Mouse (Mus musculus) frontal cortex, postnatal 36 days (tissue): ENCODE measurements at regions not wholly inside any gene's neighbourhood (a gene's known extent, or its start where the extent isn't known, plus 50 kb on each side); places are given as distances from the start of the nearest gene placed in this dataset.
A peak's percentile ranks its signal among the peaks of the same experiment; 100 is the strongest.
"Not testable (repeated sequence)": the region's sequence is repeated elsewhere in the genome, so short reads cannot be mapped to it uniquely, and the experiment has no call there.

Source experiments
- DNase-seq, 2 experiments: peaks; one replicate each; pipeline ENCODE4 v3.0.0; 2022; ENCODE audit warnings: low spot score in 2 of 2

DNA sequence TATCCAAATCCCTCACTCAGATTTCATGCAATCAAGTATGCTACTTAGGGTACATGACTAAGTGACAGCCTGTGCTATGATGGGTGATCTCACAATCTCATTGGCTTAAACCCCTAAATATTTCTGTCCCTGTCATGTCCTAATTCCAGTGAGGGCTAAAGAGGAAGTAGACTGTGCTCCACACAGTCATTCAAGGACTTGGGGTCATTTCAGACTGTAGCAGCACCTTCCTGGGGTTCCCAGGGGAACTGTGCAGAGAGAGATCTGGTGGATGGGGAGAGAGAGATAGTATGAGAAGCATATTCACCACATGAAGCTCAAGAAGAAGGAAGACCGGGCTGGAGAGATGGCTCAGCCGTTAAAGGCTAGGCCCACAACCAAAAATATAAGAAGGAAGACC is 100.7 kb downstream of the H2al2a start:
- no peak for DNase-seq

DNA sequence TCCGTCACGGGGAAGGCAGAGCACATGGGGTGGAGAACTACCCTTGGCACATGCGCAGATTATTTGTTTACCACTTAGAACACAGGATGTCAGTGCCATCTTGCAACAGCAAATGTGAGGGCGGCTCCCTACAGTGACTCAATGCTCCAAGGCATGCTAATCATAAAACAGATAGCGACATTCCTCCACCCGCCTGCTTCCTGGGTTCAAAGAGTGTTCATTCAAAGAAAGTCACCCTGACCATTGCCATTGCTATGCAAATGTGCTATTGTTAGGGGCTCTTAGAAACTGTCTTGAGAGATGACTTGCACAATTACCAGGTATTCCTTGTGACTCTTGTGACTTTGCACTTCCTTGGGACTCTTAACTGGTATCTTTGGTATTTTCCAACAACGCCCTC is 104.1 kb downstream of the H2al2a start:
- DNase-seq, result not testable (repeated sequence)

DNA sequence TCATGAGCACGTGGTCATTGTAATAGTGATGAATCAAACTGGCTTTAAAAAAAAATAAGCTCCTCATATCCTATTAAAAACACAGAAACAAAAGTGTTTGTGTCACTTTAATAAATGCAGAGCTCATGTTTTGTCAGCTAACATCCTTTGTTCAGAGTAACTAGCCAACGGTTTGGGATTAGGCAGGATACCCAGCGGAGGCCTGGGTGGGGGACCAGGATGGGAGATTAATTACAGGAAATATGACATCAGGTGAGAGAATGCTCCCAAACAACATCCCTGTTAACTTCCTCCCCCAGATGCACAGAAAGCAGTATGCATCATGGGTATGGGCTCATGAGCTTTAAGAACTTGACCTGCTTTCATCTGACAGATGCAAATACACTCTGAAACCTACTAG is 109.1 kb downstream of the H2al2a start:
- no peak for DNase-seq

DNA sequence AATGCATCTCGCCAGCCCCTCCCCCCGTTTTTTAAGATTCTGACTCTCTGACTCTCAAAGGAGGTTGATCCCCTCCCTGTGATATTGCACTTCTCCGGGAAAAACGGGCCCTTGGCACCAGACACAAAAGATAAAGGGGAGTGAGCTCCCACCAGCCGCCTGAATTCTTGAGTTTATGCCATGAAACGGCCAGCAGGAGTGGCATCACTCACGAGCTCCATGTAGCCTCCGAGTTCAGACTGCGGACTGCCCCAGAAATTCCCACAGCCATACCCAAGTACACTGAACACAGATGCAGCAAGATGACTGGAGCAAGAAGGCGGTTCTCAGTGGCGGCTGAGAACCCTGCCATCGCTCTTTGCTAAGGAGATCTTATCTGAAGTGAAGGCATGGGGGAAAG is 114.4 kb downstream of the H2al2a start:
- no peak for DNase-seq

DNA sequence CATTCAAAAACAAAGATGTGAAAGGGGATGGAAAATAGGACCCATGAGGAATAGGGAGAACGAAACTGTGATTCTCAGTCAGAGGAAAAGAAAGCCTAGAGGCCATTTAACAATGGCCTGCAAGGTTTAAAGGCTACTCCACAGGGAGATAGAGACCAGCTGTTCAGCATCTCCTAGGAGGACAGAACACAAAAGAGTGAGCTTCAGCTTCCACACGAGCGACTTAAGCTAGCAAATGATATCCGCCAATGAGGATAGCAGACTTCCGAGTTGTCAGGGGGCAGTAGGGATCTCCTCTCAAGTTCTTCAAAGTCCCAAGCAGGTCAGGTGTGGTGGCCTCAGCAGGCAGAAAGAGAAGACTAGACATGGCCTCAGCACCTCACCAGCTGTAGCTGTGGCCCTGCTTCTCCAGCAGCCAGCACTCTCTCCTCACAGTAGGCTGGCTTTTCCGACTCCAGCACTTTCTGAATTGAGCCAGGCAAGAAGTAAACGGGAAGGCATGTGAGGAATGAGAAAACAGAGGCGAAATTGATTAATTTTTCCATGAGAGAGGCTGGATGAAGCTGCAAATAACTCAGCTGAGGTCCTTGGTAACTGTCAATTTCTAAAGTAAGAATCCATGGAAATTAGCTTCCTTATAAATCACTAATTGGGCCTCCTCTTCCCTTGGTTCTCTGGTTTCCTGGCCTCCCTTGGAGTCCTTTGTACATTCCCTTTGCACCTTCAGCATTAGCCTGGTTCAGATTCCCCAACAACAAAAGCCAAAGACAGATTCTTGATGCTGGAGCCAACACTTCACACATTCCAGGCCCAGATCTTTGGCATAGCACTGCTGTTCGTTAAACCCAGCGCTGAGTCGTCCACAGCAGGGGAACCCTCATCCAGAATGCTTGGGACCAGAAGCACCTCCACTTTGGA is 115.7 kb downstream of the H2al2a start:
- no peak for DNase-seq

DNA sequence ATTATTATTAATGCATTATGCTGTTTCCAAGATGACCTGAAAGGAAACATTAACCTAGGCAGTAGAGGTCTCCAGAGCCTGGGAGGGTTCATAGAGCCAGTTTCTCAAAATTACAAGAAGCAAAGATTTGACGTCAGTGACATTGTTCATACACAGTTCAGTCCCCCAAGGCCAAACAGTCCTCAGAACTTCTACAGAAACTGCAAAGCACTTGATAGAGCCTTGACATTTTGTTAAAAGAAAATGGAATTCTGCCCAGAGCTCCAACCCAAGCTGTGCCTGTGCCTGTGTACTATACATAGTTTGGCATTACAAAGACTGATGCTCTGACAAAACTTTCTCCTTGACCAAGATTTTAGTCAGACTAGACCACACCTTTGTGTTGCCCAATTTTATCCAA is 118.9 kb downstream of the H2al2a start:
- DNase-seq, result no peak

DNA sequence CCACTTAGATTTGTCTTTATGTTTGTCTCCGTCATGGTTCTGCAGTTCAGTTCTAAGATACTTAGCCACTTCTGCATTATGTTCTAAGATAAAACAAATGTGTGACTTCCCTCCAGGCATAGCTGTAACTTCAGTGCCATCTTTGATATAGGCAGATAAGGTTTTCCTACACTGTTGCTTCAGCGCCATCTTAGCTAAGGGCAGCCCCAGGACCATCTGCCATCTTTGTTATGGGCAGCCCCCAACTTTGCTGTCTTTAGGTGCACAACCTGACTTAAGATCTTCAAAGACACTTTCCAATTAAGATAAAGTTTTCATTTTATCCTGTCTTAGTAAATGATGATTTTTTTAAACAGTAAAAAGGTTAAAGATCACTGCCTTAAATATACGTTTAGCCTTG is 119.8 kb downstream of the H2al2a start:
- DNase-seq, result no peak

DNA sequence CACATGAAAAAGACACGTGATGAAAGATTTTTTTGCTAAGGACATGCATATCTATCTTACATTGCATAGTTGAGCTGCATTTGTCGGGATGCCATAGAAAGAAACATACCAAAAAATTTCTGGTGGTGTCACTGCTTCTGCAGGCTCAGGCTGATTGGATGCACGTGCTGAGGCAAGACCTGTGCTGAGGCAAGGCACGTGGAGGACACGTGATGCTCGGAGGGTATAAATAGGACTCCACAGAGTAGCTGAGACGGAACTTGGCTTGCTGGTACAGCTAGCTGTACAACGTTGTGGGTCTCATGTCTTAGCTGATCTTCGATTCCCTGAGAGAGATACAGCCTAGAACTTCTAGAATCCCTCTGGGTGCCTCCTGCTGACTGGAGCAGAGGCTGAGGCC is 120.6 kb downstream of the H2al2a start:
- no peak for DNase-seq

DNA sequence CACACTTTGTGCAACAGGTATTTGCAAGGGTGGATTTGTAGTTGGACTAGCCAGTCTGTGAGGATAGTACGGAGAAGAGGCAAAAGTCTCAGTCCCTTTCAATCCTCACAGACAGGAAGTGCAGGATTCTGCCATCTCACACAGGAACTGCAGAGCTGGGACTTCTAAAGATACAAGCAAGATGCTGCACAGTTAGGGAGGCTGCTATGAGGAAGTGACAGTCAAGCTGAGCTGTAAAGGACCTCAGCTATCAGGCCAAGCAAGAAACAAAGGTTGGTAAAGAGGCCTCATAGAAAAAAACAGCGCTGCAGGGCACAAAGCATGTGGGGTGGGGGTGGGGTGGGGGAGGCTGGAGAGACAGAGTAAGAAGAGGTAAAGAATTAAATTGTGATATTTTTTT is 126.2 kb downstream of the H2al2a start:
- no peak for DNase-seq

DNA sequence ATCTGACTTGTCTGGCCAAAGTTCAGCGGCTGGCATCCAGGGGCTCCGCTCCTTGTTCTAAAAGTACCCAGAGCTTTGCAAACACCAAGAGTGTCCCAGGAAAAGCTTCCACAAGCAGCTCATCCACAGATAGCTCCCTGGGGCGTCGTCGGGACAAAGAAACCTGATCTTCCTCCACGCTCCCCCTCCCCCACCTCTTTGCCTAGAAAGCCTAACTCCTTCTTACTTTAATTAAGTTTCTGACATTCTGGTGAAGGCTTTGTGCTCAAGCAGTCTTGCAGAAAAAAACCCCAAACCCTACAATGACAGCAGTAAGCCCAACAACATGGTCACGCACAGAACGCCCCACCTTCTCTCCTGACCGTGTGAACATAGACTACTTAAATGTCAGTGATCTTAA is 128.6 kb downstream of the H2al2a start:
- no peak for DNase-seq

DNA sequence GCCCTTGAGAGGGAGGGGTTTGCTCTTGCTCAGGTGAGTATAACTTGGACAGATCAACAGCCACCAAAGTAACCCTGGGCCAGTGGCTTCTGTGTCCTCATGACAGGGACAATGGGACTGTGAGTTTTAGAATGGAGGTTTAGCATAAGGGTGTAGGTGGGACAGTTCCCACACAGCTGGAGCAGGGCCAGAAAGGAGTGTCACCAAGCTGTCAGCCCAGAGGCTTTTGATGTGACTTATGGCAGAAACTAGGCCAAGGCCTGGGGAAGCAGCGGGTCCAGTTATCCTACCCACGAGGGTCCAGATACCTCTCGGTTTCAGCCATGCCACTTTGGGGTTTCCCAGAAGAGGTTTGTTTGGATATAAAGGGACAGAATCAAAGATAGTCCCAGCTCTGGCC is 129.4 kb downstream of the H2al2a start:
- peak in 1 of 2 experiments; percentile 11 for DNase-seq

DNA sequence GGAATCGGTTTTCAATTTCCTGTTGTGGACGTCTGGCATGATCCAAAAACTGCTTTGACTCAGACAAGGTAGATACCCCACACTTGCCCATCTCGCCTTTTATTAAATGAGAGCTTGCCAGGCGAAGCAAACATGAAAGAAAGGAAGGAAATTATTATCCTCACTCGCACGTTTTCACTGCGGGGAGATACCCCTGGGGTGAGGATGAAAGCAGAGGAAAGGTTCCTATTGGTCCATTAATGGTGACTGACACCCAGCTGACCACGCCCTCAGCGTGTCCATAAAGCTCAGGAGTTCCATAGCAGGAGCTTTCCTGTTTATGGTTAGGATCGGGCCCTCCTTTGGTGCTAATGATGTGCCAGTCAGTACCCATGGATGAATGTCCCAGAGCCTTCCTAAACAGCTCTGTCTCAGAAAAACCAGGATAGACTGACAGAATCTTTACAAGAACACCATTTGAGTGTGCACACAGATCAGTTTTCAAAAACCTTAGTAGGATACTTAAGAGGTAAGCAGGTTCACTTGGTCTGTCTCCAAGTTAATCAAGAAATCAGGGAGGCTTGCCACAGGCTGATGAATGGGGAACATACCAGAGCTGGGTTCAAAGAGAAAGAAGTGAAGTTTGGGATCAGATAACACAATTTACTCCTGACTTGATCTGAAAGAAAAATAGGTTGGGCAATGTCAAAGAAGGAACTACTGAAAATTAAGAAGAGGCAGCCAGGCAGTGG is 130.7 kb upstream of the Nebl start:
- DNase-seq, result no peak

DNA sequence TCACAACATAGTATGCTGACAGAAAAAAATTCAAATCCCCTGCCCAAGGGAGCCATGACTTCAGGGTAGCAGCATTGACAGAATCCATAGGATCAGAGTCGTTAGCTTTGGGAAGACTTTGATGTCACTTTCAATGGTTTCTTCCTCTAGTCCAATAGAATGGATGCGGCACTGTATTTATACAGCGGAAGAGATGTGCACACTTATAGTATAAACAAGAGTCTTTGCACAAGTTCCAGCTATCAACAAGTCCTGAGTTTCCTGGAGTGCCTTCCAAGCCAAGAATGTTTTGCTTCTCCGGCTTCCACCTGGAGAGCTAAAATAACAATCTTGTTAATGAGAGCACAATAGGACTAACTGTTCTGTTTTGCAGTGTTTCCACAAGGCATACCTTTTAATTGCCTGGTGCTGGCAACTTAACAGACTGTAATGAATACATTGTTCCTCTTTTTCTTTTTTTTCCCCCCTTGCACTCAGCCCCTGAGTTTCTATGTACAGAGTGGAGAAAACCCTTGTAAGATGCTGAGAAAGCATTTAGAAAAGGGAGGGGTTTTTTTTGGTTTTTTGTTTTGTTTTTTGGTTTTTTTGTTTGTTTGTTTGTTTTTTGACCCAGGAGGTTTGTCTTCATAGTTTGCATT is 129.8 kb upstream of the Nebl start:
- no peak for DNase-seq

DNA sequence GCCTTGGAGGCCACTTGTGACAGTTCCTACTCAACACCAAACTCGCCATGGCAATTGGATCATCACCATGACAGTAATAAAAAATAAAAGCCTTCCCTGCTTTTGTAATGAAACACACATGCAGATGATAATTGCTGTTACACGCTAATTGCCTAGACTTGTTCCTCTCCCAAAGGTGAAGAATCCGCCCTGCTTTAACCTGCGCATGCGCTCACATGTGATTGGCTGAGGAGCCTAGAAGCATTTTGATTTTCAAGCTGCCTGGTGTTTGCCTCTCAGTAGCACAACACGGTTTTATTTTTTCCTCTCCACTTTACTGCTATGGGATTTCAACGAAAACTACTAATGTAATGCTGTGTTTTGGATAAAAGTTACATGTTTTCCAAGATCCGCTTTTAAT is 128.0 kb upstream of the Nebl start:
- DNase-seq, result no peak

DNA sequence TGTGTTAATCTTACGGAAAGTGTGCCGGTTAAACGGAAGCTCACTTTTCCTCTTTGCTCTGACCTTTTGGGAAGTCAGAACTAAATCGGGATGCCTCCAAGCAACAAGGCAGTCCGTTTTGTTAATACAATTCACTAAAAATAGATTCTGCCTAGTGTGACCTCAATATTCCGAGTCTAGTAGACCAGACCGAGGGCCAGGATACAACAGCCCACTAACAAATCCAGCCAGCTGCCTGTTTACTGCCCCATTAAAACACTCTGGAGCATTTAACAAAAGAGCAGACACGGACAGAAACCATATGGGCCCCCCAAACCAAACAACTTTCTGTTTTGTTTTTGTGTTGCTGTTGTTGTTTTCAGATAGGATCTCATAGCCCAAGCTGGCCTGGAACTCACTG is 127.1 kb upstream of the Nebl start:
- no peak for DNase-seq

DNA sequence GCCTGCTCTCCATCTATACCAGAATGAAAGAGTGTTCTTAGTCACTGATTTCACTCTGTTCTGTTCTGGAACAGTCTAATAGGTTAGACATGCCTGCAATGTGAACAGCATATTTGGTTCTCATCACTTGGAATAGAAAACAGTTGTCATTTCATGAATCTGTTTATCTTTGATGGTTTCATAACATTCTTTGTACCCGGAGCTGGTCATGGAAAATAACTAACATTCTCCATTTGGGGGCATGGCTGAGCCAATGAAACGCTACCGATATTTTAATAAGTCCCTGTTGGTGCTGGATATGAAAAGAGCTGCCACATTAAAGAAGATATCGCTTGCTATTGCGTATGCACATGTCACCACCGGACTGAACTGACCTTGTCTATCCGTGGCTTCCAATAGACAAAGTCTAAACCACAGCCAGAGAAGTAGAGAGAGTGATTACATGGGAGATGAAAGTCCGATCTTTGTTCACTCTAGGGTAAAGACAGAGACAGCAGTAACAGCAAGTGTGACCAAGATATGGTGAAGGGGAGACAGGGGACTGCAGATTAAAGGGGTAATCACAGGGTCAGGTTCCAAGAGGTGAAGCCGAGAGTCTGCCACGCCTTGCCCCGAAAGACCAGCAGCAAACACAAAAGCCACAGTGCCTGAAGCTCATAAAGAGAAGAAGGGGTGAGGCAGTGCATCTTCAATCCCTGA is 124.5 kb upstream of the Nebl start:
- DNase-seq, result no peak

DNA sequence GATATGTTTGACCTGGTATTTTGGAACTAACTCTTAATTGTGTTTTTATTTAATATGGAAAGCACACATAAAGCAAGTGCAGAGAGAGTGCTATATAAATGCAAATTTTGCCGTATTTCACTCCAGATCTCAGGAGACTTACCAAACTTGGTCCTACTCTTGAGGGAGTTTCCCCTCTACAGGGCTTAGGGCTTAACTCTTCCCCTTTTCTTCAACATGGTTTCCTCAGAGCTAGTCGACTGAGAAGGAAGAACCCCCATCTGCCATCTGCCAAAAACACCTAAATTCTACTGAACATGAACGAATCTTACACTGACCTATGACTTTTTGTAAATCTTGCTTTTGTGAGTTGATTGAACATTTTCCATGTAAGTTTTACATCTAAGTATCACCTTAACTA is 122.8 kb upstream of the Nebl start:
- no peak for DNase-seq

DNA sequence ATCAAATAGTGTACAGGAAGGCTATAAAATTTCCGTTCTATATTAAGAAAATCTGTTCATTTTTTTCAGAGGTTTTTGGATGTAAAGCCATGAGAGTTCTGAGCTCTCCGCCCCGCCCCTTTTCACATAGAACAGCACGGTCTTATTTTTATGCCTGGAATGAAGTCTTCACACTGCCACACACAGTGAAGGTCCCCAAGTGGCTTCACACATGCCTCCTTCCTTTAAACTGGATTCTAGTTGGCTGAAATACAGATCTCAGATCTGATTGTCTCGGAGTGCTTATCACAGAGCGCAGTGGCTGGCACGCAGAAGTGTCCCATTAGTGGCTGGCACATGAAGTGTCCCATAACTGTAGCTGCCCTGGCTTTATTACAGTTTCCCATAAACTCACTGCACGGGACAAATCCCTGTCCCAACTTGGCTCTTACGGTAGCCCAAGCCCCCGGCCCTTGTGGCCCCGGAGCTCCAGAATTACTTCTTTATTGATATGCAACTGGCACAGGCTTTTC is 122.3 kb upstream of the Nebl start:
- no peak for DNase-seq

DNA sequence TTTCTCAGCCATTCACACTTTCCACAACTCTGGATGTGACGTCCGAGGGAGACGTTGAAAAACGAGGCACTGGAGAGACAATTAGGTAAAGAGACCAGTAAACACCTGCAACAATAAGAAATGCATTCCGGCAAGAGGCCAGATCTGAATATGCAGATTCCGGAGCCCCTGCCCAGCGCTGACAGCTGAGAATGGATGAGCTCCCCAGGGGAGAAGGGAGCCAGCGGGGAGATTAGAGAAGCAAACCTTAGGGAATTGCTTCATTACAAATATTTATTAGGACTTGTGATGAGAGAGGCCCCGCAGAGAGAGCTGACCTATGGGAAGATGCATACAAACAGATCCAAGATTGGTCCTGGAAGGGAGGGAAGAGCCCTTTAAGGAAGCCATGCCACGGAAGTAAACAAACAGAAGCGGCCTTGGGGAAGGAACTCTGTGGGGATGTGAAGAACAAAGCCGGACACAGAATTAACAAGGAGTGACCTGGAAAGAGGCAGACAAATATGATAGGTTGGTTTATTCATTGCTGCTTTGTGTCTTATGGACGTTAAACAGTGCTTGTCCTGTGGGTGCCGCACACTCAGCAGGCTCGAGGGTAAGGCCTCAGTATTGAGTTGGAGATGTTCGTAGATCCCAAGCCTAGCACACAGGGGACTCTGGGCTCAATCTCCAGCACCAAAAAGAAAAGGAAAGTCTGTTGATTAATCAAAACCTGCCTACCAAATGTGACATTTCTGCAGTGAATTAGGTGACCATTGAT is 121.7 kb upstream of the Nebl start:
- DNase-seq, result no peak

DNA sequence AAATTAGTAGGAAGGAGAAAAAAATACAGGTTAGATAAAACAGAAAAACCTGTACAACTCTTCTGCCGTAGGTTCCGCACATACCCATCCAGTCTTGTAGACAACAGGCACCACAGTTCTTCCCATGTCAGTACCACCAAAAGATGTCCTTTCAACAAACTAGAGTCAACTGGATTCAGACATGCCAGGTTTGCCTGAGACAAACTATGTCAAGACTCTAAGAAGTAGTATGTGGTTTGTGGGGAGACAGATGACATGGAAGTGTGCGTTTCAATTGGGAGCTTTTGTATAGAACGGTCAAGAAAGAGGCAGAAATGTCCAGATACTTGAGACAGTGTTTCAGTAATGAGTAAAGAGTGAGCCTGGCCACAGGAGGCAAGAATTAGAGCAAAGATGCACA is 119.5 kb upstream of the Nebl start:
- no peak for DNase-seq

DNA sequence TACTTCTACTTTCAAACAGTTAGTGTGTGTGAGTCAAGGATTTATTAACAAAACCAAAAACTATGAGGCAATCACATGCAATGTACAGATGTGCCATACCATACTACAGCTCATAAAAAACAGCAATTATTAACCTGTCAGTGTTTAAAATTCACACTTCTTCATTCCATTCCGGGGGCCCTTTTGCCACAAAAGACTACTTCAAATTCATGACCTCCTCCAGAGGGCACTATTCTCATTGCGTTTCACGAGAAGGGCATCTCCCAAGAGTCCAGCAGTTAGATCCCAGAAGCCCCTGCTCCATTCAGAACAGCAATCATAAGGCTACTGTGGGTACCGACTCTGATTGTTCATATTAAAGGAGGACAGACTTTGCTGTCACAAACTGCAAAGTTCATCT is 118.0 kb upstream of the Nebl start:
- no peak for DNase-seq
